Mouse (Mus musculus) embryo, embryonic 9.5 days (tissue): ENCODE data around the gene P3h4.
"Not testable (repeated sequence)": the region's sequence is repeated elsewhere in the genome, so short reads cannot be mapped to it uniquely, and the experiment has no call there.

Source experiments
- DNase-seq: peaks from one replicate; pipeline ENCODE4 v3.0.0-alpha.2; 2017; ENCODE audit errors: extremely low spot score

Gene P3h4

GRCm38 (mm10) chr11:100361059-100361458, 53.6 kb downstream of the P3h4 start:
- not testable (repeated sequence) for DNase-seq

- no peak for DNase-seq
Observed at GRCm38 (mm10) chr11:100360175-100360574, 54.5 kb downstream of the P3h4 start.
